Mouse (Mus musculus): ENCODE measurements at regions not wholly inside any gene's neighbourhood (a gene's known extent, or its start where the extent isn't known, plus 50 kb on each side); places are given as distances from the start of the nearest gene placed in this dataset.

DNA sequence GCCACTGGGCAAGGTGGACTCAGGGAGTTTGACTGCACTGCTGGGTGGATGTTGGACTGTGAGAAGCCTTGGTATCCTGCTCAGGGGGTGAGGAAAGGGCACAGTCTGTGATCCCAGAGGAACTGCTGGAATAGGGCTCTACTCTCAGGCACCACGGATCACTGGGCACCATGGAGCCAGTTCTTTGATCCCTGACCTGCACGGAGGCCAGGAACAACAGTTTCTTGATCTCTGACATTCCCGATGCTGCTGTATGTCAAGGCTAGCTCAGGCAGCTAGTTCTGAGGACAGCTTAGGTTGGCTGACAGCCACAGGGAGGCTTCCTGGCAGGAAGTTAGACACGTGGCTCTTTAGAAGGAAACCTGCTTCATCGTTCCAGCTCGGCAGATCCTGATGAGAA, 289.5 kb upstream of the Slit2 start:
- Histone ChIP-seq H3K4me1 (ENCODE audit: insufficient read depth) (no peaks in the 10 kb centered on the region), H3K9me3 (ENCODE audit: low read length) (no peaks in the 10 kb centered on the region), H3K9ac (no peak overlapping the region), H3K36me3 (ENCODE audit: insufficient read depth) (no peaks in the 10 kb centered on the region), H3K27ac (ENCODE audit: low read depth, low read length) (no peak overlapping the region), H3K4me3 (ENCODE audit: low read depth, low read length) (no peak overlapping the region), H3K4me2 (ENCODE audit: low read depth) (no peak overlapping the region), H3K27me3 (ENCODE audit: insufficient read depth, low read length) (no peaks in the 10 kb centered on the region)
- ATAC-seq = no peak
- DNase-seq = no peak
- TF ChIP-seq CTCF (IDR thresholded peaks at IDR 0.05; ENCODE audit: low read depth) = no peak
- WGBS = 72% methylated on average over 6 of the region's 6 CpGs

DNA sequence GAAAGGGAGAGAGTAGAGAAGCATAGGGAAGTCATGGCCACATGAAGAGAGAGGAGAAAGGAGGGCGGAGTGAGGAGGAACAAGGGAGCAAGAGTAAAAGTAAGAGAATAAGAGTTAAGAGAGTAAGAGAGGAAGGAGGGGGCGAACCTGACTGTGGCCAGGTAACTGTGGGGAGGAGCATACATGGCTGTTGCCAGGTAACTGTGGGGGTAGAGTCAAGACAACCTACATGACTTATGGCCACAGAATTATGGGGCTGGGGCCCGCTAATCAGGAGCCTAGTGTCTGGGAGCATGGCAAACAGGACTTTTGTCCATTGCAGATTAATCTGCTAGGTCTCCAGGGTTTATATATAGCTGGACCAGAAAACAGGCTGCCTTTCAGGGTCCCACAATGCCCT, 289.0 kb upstream of the Slit2 start:
- WGBS = 94% methylated on average over 3 of the region's 3 CpGs

DNA sequence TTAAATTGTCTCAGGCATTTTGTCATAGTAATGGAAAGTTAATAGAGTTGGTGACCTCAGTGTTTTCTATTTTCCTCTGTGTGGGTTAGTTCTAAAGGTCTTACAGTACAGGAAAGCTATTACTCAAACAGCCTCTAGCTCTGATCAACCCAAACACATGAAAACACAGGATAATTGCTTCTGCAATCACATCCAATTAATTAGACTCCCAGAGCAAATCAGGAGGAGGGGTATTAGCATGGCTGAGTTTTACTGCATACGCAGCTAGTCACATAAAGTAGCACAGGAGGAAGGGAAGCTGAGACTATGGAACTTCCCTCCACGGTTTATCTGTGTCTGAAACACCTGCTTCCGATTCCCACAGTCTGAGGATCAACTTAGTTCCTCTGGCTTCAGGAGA, 288.3 kb upstream of the Slit2 start:
- DNase-seq (no peak), ATAC-seq (no peak)
- Histone ChIP-seq H3K4me3 (ENCODE audit: low read depth, low read length) (no peak overlapping the region), H3K9me3 (ENCODE audit: low read length) (no peaks in the 10 kb centered on the region), H3K4me2 (ENCODE audit: low read depth) (no peak overlapping the region), H3K27ac (ENCODE audit: low read depth, low read length) (no peak overlapping the region), H3K36me3 (ENCODE audit: insufficient read depth) (no peaks in the 10 kb centered on the region), H3K4me1 (ENCODE audit: insufficient read depth) (no peaks in the 10 kb centered on the region), H3K9ac (no peak overlapping the region), H3K27me3 (ENCODE audit: insufficient read depth, low read length) (no peaks in the 10 kb centered on the region)
- TF ChIP-seq CTCF (IDR thresholded peaks at IDR 0.05; ENCODE audit: low read depth) = no peak
- WGBS = 78% methylated on average over 3 of the region's 3 CpGs

More for the DNA sequence above, 289.0 kb upstream of the Slit2 start:
- Histone ChIP-seq H3K36me3 (ENCODE audit: insufficient read depth) (no peaks in the 10 kb centered on the region), H3K9me3 (ENCODE audit: low read length) (no peaks in the 10 kb centered on the region), H3K9ac (no peak overlapping the region), H3K4me3 (ENCODE audit: low read depth, low read length) (no peak overlapping the region), H3K4me2 (ENCODE audit: low read depth) (no peak overlapping the region), H3K27me3 (ENCODE audit: insufficient read depth, low read length) (no peaks in the 10 kb centered on the region), H3K27ac (ENCODE audit: low read depth, low read length) (no peak overlapping the region), H3K4me1 (ENCODE audit: insufficient read depth) (no peaks in the 10 kb centered on the region)
- ATAC-seq = no peak
- no peak for TF ChIP-seq CTCF (IDR thresholded peaks at IDR 0.05; ENCODE audit: low read depth)
- DNase-seq = no peak

DNA sequence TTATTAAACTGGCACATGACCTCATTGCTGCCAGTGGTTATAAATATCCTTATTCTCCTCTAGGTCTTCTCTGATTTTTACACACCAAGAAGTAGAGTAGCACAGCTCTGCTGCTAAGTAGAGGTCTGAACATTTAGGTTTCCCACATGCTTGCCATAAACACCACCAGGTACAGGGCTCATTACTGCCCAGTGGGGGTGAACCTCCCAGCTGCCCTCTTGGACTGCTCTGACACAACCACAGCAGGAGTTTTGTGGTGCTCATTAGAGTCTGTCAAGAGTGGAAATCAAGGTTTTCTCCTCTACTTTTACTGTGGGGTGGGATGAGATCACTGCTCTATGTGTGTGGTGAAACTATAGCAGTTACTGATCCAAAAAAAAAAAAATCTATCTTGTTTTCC, 271.4 kb upstream of the Slit2 start:
- no peak overlapping the region for H3K4me3 ChIP-seq (ENCODE audit: low read depth, low read length)
- no peak overlapping the region for H3K4me2 ChIP-seq (ENCODE audit: low read depth)
- DNase-seq (no peak), ATAC-seq (no peak)
- H3K9ac ChIP-seq = no peak overlapping the region
- no peaks in the 10 kb centered on the region for H3K4me1 ChIP-seq (ENCODE audit: insufficient read depth)
- no peak overlapping the region for H3K27ac ChIP-seq (ENCODE audit: low read depth, low read length)
- H3K9me3 ChIP-seq (ENCODE audit: low read length) = no peaks in the 10 kb centered on the region
- TF ChIP-seq CTCF (IDR thresholded peaks at IDR 0.05; ENCODE audit: low read depth) = no peak
- no peaks in the 10 kb centered on the region for H3K27me3 ChIP-seq (ENCODE audit: insufficient read depth, low read length)
- H3K36me3 ChIP-seq (ENCODE audit: insufficient read depth) = no peaks in the 10 kb centered on the region

DNA sequence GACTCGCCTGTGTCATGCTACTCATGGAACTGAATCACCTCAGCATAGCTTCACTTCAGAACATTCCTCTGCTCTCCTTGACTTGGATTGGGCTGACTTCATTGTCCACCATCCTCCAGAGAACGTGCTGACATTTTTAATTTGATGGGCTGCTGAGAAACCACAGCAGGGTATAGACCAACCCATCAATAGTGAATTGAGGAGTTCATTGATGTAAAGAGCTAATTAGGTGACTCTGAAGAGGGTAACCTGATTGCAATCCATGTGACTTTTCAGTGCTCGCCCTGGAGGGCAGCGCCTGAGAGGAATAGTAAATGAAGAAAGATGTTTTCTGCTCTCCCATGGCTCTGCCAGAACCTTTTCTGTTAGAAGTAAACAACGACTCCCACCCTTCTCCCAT, 268.6 kb upstream of the Slit2 start:
- DNase-seq (no peak), ATAC-seq (no peak)
- no peaks in the 10 kb centered on the region for H3K4me1 ChIP-seq (ENCODE audit: insufficient read depth)
- H3K4me3 ChIP-seq (ENCODE audit: low read depth, low read length) = no peak overlapping the region
- no peak overlapping the region for H3K4me2 ChIP-seq (ENCODE audit: low read depth)
- WGBS = 24% methylated on average over 5 of the region's 5 CpGs
- no peak for TF ChIP-seq CTCF (IDR thresholded peaks at IDR 0.05; ENCODE audit: low read depth)
- no peak overlapping the region for H3K9ac ChIP-seq
- H3K27ac ChIP-seq (ENCODE audit: low read depth, low read length) = no peak overlapping the region
- H3K27me3 ChIP-seq (ENCODE audit: insufficient read depth, low read length) = no peaks in the 10 kb centered on the region
- H3K36me3 ChIP-seq (ENCODE audit: insufficient read depth) = no peaks in the 10 kb centered on the region
- H3K9me3 ChIP-seq (ENCODE audit: low read length) = no peaks in the 10 kb centered on the region

DNA sequence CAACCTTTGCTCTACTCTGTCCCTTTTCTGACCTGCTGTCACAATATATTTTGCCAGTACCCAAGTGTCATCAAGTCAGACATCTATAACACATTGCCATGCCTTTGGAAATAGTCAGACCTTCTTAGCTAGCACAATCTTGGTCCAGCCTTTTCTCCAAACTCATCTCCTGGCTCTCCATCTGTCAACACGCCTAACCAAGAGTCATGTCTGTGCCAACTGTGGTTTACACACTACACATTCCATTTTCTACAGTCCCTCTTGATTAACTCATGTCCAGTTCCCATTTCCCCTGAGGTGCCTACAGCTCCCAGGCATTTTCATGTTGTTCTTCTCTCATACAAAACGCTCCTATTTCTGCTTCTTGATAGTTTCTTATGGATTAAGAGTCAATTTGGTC, 258.0 kb upstream of the Slit2 start:
- no peaks in the 10 kb centered on the region for H3K27me3 ChIP-seq (ENCODE audit: insufficient read depth, low read length)
- TF ChIP-seq CTCF (IDR thresholded peaks at IDR 0.05; ENCODE audit: low read depth) = no peak
- no peaks in the 10 kb centered on the region for H3K4me1 ChIP-seq (ENCODE audit: insufficient read depth)
- H3K9ac ChIP-seq = no peak overlapping the region
- H3K36me3 ChIP-seq (ENCODE audit: insufficient read depth) = no peaks in the 10 kb centered on the region
- H3K4me3 ChIP-seq (ENCODE audit: low read depth, low read length) = no peak overlapping the region
- no peak overlapping the region for H3K4me2 ChIP-seq (ENCODE audit: low read depth)
- 83% methylated on average over 2 of the region's 2 CpGs for WGBS
- no peak for ATAC-seq
- H3K27ac ChIP-seq (ENCODE audit: low read depth, low read length) = no peak overlapping the region
- no peaks in the 10 kb centered on the region for H3K9me3 ChIP-seq (ENCODE audit: low read length)
- no peak for DNase-seq

DNA sequence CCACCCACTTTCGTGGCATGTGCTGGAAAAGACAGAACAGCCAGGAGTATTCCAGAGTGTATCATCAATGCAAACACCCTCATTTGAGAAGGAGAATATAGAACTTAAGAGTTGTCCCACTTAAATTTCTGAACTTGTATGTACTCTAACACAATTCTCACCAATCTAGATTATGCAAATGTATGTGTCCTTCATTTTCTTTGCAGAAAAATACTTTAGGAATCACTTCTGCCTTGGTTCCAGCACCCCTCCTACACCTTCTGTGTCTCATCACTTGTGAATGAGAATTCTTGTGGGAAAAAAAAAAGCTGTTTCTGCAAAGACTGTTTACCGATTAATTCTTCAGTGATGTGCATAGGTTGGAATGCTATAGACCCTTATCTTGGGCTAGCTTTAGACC, 240.2 kb upstream of the Slit2 start:
- no peaks in the 10 kb centered on the region for H3K27me3 ChIP-seq (ENCODE audit: insufficient read depth, low read length)
- 89% methylated on average over 2 of the region's 2 CpGs for WGBS
- no peak overlapping the region for H3K9ac ChIP-seq
- TF ChIP-seq CTCF (IDR thresholded peaks at IDR 0.05; ENCODE audit: low read depth) = no peak
- ATAC-seq (no peak), DNase-seq (no peak)
- no peaks in the 10 kb centered on the region for H3K4me1 ChIP-seq (ENCODE audit: insufficient read depth)
- H3K9me3 ChIP-seq (ENCODE audit: low read length) = no peaks in the 10 kb centered on the region
- H3K27ac ChIP-seq (ENCODE audit: low read depth, low read length) = no peak overlapping the region
- no peak overlapping the region for H3K4me2 ChIP-seq (ENCODE audit: low read depth)
- no peak overlapping the region for H3K4me3 ChIP-seq (ENCODE audit: low read depth, low read length)
- no peaks in the 10 kb centered on the region for H3K36me3 ChIP-seq (ENCODE audit: insufficient read depth)

DNA sequence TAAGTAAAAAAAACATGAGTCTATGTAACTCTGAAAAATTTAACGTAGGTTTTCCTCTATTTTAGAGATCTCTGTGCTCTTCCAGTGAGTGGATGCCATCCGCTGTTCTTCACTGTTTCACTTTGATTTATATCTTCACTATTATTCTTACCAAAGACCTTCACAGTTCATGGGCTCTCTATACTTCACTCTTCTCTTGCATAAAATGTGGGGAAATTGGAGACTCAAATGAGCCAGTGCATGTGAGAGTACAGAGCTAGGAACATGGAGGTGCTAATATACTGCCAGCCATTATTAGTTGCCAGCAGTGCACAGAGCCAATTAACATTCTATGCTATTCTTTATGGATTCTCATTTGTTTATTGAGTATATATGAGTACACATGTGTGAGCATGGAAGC, 237.8 kb upstream of the Slit2 start:
- Histone ChIP-seq H3K4me1 (ENCODE audit: insufficient read depth) (no peaks in the 10 kb centered on the region), H3K27ac (ENCODE audit: low read depth, low read length) (no peak overlapping the region), H3K36me3 (ENCODE audit: insufficient read depth) (no peaks in the 10 kb centered on the region), H3K27me3 (ENCODE audit: insufficient read depth, low read length) (no peaks in the 10 kb centered on the region), H3K9me3 (ENCODE audit: low read length) (no peaks in the 10 kb centered on the region), H3K4me2 (ENCODE audit: low read depth) (no peak overlapping the region), H3K9ac (no peak overlapping the region), H3K4me3 (ENCODE audit: low read depth, low read length) (no peak overlapping the region)
- no peak for TF ChIP-seq CTCF (IDR thresholded peaks at IDR 0.05; ENCODE audit: low read depth)
- ATAC-seq = no peak
- DNase-seq = no peak
- WGBS = 84% methylated on average over 2 of the region's 2 CpGs
